Mouse (Mus musculus): ENCODE measurements around the gene Fbxo7.

The Fbxo7 gene

DNA sequence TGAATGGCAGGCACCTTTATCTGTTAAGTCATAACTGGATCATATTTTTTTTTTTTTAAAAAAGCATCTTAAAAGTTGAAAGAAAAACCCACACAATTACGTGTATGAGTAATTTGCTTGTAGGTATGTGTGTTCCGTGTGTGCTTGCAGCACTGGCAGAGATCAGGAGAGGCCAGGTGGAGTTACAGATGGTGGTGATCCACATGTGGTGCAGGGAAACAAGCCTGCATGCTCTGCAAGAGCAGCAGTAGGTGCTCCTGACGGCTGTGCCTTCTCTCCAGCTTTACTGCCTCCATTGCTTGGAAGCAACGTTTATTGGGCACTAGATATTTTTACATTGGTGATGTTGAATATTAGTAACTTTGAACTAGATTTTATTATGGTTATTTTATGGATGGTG, 21.9 kb downstream of the Fbxo7 start:
- DNase-seq (ENCODE audit: low spot score), result no peak

DNA sequence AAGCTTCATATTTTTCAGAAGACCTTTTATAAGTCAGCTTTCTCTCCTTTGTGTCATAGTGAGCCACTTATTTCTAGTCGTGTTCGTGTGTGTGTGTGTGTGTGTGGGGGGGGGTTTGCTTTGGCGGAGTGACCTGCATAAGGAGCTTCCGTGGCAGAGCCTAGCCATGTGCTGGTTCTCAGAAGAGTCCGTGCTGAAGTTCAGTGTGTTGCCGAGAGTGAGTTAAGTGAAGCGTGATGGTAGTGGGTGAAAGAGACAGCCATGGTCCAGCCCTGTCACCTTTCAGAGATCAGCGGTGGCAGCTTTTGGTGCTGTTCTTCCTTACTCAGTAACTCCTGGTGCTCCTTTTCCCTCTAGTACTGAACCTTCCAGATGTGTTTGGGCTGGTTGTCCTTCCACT, 22.3 kb downstream of the Fbxo7 start:
- no peak for DNase-seq (ENCODE audit: low spot score)

GRCm38 (mm10) chr10:86046371-86046770, 24.6 kb downstream of the Fbxo7 start:
- no peak for DNase-seq (ENCODE audit: low spot score)

GRCm38 (mm10) chr10:86047786-86048185, 26.0 kb downstream of the Fbxo7 start:
- no peak for DNase-seq (ENCODE audit: low spot score)

DNA sequence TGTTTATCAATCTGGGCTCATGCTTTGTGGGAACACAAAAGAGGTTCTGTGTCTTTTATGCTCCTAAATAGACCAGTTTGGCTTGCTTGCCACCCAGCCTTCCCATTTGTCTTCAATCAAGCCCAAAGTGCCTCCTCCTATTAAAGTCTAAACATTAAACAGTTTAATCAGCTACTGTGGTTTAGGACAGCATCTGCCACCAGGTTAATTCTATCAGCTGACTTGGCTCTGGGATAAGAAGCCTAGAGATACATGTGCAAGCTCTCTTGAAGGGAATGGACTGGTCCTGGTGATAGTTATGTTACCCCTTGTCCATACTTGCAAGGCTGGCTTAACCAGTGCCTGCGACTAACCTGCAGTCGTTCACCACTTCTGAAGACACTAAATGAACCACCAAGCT, 28.8 kb downstream of the Fbxo7 start:
- DNase-seq (ENCODE audit: low spot score), result no peak

GRCm38 (mm10) chr10:86052818-86053522, 31.2 kb downstream of the Fbxo7 start:
- DNase-seq (ENCODE audit: low spot score), result no peak

GRCm38 (mm10) chr10:86056297-86056903, 34.6 kb downstream of the Fbxo7 start:
- DNase-seq (ENCODE audit: low spot score), result no peak

DNA sequence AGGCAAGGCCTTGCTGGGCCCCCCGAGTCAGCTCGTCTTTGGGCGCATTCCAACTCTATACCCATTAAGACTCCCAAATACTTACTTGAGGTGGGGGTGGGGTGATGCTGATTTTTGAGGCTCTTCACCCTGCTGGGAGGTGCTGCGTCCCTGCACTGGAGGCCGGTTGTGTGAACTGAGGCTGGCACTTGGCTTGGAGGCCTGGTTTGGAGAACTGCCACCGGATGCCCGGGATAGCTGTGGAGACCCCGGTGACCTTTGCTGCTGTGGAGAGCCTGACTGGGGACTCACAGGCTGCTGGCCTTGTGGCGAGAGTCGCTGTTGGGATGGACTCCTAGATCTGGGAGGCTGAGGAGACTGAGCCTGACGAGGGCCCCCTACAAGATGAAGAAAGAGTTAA, 35.5 kb downstream of the Fbxo7 start:
- no peak for DNase-seq (ENCODE audit: low spot score)

DNA sequence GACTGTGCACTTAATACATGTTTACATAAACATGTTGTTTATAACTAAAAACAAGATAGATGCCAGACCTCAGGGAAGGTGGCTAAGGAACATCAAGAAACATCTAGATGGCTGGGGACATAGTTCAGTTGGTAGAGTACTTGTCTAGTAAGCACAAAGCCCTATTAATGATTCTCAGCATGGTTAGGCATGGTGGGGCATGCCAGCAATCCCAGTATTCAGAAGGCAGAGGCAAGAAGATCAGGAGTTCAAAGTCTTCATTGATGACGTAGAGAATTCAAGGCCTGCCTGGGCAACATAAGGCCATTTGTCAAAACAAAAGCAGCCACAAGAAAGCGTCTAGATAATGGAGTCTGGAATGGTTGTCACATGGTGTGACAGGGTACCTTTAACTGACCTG, 35.9 kb downstream of the Fbxo7 start:
- no peak for DNase-seq (ENCODE audit: low spot score)

DNA sequence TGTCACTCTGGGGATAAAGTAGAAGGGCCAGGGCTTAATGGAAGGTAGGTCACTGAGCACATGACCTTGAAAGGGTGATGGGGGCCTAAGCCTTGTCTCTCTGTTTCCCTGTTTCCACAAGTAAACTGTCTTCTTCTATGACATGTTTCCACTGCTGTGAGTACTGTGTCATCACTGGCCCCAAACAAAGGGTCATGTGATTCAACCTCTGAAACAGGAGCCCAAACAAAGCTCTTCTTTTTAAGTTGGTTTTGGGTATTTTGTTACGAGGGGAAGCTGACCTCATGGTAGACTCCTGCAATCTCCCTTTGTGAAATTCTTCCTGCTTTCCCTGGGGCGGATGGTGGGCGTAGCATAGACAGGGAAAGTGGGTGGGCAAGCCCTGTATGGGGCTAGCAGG, 38.5 kb downstream of the Fbxo7 start:
- DNase-seq (ENCODE audit: low spot score), result no peak

GRCm38 (mm10) chr10:86062261-86063017, 40.7 kb downstream of the Fbxo7 start:
- DNase-seq (ENCODE audit: low spot score), result no peak

GRCm38 (mm10) chr10:86063018-86063384, 41.2 kb downstream of the Fbxo7 start:
- DNase-seq (ENCODE audit: low spot score), result no peak

GRCm38 (mm10) chr10:86064937-86065336, 43.2 kb downstream of the Fbxo7 start:
- DNase-seq (ENCODE audit: low spot score), result peak; percentile 6

GRCm38 (mm10) chr10:86065661-86066060, 43.9 kb downstream of the Fbxo7 start:
- DNase-seq (ENCODE audit: low spot score), result no peak

GRCm38 (mm10) chr10:86066651-86067050, 44.9 kb downstream of the Fbxo7 start:
- no peak for DNase-seq (ENCODE audit: low spot score)

DNA sequence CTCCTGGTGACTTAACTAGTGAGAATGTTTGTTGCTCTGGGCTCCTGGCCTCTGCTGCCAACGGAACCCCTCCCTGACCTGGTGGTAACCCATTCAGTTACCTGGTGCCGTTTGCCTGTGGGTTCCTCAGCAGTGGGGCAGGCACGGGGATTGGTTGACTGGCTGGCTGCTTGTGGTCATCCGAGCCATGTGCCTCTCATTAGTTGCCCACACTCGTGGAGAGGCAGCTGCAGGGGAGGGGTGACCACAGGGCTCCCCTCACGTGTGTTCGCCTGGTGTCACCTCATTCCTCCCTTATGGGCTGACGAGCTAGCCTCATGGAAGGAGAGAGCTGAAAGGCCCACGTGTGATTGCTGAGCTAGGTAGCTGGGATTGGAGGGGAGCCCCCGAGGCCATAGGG, 46.1 kb downstream of the Fbxo7 start:
- no peak for DNase-seq (ENCODE audit: low spot score)

DNA sequence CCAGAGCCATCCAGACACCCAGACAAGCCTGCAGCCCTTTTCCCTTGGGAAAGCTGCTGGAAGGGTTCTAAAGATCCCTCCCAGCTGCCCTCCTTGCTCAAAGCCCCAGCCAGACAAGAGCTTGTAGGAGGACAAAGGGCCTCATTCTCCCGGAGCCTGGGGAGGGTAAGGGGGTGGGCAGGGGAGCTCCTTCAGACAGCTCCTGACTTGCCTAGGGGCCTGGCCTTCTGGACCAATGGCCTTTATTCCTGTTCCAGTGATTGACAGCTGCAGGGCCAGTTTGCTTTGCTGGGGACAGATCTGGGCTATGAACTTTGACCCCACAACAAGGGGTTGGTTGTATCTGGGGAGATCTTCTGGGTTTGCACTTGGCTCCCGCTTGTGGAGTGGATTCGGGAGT, 47.6 kb downstream of the Fbxo7 start:
- DNase-seq (ENCODE audit: low spot score), result no peak

GRCm38 (mm10) chr10:86070751-86071150, 49.0 kb downstream of the Fbxo7 start:
- no peak for DNase-seq (ENCODE audit: low spot score)

DNA sequence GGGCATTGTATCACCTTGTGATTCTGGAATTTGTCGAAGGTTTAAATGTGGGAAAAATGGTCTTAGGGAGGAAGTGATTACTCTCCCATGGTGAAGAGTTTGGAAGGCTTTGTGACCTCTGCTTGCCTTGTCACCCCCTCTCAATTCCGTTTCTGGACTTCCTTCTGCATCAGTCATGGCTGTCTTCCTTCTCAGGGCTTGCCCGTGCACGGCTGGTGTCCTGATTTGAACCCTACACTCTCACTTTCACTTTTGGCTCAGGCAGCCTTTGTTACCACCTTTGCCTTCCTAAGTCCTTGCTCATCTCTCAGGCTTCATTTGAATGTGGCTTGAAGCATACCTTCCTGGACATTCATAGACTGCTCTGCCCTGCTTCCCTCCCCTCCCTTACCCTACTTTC, 52.4 kb downstream of the Fbxo7 start:
- no peak for DNase-seq (ENCODE audit: low spot score)

GRCm38 (mm10) chr10:86074971-86075711, 53.4 kb downstream of the Fbxo7 start:
- DNase-seq (ENCODE audit: low spot score), result no peak

GRCm38 (mm10) chr10:86077272-86077671, 55.5 kb downstream of the Fbxo7 start:
- DNase-seq (ENCODE audit: low spot score), result no peak

DNA sequence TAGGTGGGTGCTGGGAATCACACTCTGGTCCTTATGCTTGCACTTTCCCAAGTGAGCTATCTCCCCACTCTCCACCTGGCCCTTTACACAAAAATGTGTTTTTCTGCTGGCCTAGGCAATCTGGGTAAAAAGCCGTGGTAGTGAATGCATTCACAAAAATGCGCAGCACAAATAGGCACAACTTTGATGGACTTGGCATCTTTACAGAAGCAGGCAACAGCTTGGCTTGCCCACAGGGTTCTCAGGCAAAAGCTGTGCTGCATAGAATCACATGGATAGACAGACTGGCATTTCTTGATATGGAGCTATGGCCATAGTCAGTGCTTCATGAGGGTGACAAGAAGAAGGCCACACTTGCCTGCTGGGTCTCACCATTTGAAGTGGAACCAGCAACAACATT, 57.0 kb downstream of the Fbxo7 start:
- no peak for DNase-seq (ENCODE audit: low spot score)

DNA sequence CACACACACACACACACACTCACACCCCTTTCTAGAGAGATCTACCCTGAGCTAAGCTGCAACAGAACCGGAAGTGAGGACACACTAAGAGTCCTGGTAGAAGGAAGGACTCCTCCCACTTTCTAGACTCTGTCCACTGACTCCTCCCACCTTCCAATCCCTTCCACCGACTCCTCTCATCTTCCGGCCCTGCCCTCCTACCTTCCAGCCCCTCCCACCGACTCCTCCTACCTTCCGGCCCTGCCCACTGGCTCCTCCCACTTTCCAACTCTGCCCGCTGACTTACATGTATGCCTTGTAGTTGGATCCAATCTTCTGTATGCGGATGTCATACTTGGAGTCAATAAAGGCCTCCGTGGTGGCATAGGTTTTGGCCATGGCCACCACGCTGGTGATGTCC, 58.1 kb downstream of the Fbxo7 start:
- DNase-seq (ENCODE audit: low spot score), result no peak
